Mouse (Mus musculus) hindbrain, postnatal 0 days (tissue): ENCODE measurements at regions not wholly inside any gene's neighbourhood (a gene's known extent, or its start where the extent isn't known, plus 50 kb on each side); places are given as distances from the start of the nearest gene placed in this dataset.

ENCODE experiments used
- ATAC-seq: fragments of 200-750 bp; cut with Nextera tagmentation; 2 replicates; pipeline ENCODE4 v1.8.0; 2017; ENCODE audit warnings: mild to moderate bottlenecking, moderate TSS enrichment, moderate library complexity
- DNase-seq: peaks from one replicate; pipeline ENCODE4 v3.0.0-alpha.2; 2015; ENCODE audit warnings: low spot score
- H3K27ac ChIP-seq: fragments of 300-500 bp; sonication (generic); 2 replicates; pipeline ENCODE4 v1.5.1; 2014; ENCODE audit warnings: mild to moderate bottlenecking
- H3K27me3 ChIP-seq: fragments of 300-500 bp; sonication (generic); 2 replicates; pipeline ENCODE4 v1.6.1; 2014; ENCODE audit warnings: low read length, mixed read lengths; ENCODE audit not compliant: insufficient read depth
- H3K36me3 ChIP-seq: fragments of 300-500 bp; sonication (generic); 2 replicates; pipeline ENCODE4 v1.6.1; 2014; ENCODE audit warnings: low read length, mixed read lengths; ENCODE audit not compliant: insufficient read depth
- H3K4me1 ChIP-seq: fragments of 300-500 bp; sonication (generic); 2 replicates; pipeline ENCODE4 v1.6.1; 2014; ENCODE audit warnings: antibody characterized with exemption, low read length, mixed read lengths; ENCODE audit not compliant: insufficient read depth
- H3K4me2 ChIP-seq: fragments of 300-500 bp; sonication (generic); 2 replicates; pipeline ENCODE4 v1.6.1; 2014; ENCODE audit warnings: low read depth, mild to moderate bottlenecking, low read length, moderate library complexity, mixed read lengths
- H3K4me3 ChIP-seq: fragments of 300-500 bp; sonication (generic); 2 replicates; pipeline ENCODE4 v1.5.1; 2014; ENCODE audit warnings: low read length
- H3K9ac ChIP-seq: fragments of 300-500 bp; sonication (generic); replicated peaks from 2 replicates; pipeline ENCODE4 v1.6.1; 2014; ENCODE audit warnings: mild to moderate bottlenecking, low read length, moderate library complexity, mixed read lengths
- H3K9me3 ChIP-seq: fragments of 300-500 bp; sonication (generic); 2 replicates; pipeline ENCODE4 v1.6.1; 2016; ENCODE audit warnings: low read length, mixed read lengths
- CTCF ChIP-seq: IDR thresholded peaks from 2 replicates; pipeline ENCODE4 v1.5.1; 2016; ENCODE audit warnings: antibody characterized with exemption, control low read depth, low read depth
- WGBS: fragments of 180-500 bp; shearing (Covaris S2); extraction: QIAGEN DNeasy Blood & Tissue Kit; methylation state at CpG from one replicate; pipeline ENCODE4 v1.1.7; 2014; 5-methylcytosine and 5-hydroxymethylcytosine counted together

DNA sequence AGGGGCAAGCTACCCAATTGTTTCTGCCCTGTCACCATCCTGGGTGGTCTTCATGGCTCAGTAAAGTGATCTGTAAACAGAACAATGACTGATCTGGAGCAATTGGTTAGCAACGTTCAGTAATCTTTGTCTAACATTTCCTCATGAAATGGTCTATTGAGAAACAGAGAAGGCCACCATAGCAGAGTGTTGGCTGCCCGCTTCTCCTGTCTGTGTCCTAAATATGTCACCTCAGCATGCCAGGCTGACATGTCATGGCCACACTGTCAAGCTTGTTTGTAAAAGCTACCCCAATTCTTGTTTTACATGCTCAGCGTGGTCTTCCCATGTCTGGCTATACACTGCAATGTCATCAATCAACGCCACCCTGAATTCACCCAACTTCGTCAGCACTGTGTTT lies 301.0 kb upstream of the Pbx1 start:
- Histone ChIP-seq H3K27me3 (no peaks in the 10 kb centered on the region), H3K4me1 (no peaks in the 10 kb centered on the region), H3K9ac (no peak overlapping the region), H3K4me3 (no peak overlapping the region), H3K36me3 (no peaks in the 10 kb centered on the region), H3K9me3 (no peaks in the 10 kb centered on the region), H3K4me2 (no peak overlapping the region), H3K27ac (no peak overlapping the region)
- 52% methylated on average over 5 of the region's 5 CpGs for WGBS
- TF ChIP-seq CTCF = no peak
- no peak for DNase-seq
- ATAC-seq = no peak

DNA sequence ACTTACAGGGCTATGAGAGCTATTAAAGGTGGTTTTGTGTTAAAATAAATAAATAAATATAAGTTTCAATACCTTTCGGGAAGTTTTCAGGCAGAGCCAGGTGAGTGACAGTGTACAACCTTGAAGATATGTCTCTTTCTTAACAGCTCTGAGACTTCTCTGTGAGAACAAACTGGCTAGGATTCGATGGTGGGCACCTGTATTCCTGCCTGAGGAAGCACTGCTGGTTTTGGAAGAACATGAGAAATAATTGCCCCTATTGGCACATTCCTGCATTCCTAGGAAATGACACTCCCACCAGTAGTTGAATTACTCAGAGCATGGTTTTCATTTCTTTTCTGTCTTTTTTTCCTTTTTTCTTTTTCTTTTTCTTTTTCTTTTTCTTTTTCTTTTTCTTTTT lies 277.8 kb upstream of the Pbx1 start:
- no peak overlapping the region for H3K9ac ChIP-seq
- no peaks in the 10 kb centered on the region for H3K27me3 ChIP-seq
- H3K36me3 ChIP-seq = no peaks in the 10 kb centered on the region
- H3K27ac ChIP-seq = no peak overlapping the region
- H3K9me3 ChIP-seq = no peaks in the 10 kb centered on the region
- H3K4me2 ChIP-seq = peak overlapping the region; percentile 27; the same call in 1 of the 2 replicates
- 83% methylated on average over 2 of the region's 2 CpGs for WGBS
- no peaks in the 10 kb centered on the region for H3K4me1 ChIP-seq
- ATAC-seq = no peak
- DNase-seq = no peak
- H3K4me3 ChIP-seq = no peak overlapping the region
- TF ChIP-seq CTCF = no peak

DNA sequence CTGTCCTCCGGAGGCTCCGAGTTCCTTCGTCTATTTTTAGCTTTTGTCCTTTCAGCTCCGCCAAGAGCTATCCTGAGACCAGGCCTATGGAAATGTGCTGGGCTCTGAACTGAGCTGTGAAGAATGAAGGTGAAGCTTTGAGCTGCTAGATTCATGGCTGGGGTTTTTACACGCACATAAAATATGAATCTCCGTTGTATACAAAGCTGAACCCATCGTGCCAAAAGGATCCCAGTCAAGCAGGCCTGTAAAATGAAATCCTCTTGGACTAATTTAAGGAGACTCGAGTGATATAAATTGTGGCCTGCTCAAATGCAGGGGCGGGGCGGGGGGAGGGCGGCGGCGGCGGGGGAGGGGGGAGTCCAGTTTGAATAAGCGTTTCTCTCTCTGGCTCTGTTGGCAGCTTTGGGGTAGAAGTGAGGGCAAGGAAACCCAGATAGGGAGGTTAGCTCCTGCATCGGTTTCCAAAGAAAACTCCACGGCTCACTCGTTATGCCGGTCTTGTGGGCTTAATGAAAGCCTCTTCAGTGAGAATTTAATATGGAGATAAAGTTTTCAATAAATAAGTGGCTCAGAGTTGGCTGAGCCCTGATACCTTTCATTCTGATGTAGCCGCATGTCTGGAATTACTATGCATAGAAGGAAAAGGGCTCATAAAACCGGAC lies 277.1 kb upstream of the Pbx1 start:
- 0 out of 2 replicates have a peak overlapping the region, but pooled peaks have one; percentile 36 for H3K27ac ChIP-seq
- DNase-seq (peak; percentile 32), ATAC-seq (no peak)

DNA sequence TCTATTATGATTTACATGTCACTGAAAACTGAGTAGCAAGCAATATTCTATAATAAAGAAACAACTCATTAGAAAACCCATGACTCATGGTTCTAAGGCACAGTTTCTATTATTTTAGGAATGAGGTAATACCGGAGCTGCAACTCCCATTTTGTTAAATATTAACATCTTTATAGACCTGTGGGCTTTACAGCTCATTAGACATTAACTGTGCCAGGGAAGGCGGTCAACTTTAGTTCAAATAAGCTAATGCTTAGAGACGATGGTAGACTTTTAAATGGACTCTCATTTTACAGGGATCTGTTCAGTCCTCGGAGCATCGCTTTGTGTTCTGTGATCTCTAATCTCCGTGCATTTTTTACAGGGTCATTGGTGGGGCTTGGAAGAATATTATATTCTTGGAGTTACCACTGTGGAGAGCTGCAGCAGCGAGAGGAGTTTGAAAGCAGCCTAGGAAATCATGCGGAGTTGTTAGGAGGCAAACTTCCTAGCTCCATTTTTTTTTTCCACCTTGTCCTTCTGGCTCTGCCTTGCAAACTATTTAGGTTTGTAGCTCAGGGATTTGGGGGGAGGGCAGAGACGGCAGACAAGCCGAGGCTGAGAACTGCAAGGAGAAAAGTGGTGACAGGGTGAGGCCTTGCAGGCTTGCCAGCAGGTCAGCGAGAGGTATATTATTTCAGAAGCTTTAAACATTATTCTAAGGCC lies 276.2 kb upstream of the Pbx1 start:
- H3K9ac ChIP-seq = no peak overlapping the region
- H3K27me3 ChIP-seq = no peaks in the 10 kb centered on the region
- no peaks in the 10 kb centered on the region for H3K36me3 ChIP-seq
- H3K4me2 ChIP-seq = no peak overlapping the region; the same call in 1 of the 2 replicates
- no peaks in the 10 kb centered on the region for H3K4me1 ChIP-seq
- no peak overlapping the region for H3K4me3 ChIP-seq
- no peak overlapping the region for H3K27ac ChIP-seq
- no peak for TF ChIP-seq CTCF
- ATAC-seq (no peak), DNase-seq (peak; percentile 22)
- 34% methylated on average over 11 of the region's 11 CpGs for WGBS
- no peaks in the 10 kb centered on the region for H3K9me3 ChIP-seq

More for the DNA sequence above, 277.1 kb upstream of the Pbx1 start:
- Histone ChIP-seq H3K9ac (peak overlapping the region; percentile 13; the same call in 1 of the 2 replicates), H3K36me3 (no peaks in the 10 kb centered on the region), H3K27me3 (no peaks in the 10 kb centered on the region), H3K9me3 (no peaks in the 10 kb centered on the region), H3K4me2 (peak overlapping the region; percentile 27), H3K4me3 (no peak overlapping the region), H3K4me1 (no peaks in the 10 kb centered on the region)
- WGBS = 19% methylated on average over 21 of the region's 21 CpGs
- no peak for TF ChIP-seq CTCF

DNA sequence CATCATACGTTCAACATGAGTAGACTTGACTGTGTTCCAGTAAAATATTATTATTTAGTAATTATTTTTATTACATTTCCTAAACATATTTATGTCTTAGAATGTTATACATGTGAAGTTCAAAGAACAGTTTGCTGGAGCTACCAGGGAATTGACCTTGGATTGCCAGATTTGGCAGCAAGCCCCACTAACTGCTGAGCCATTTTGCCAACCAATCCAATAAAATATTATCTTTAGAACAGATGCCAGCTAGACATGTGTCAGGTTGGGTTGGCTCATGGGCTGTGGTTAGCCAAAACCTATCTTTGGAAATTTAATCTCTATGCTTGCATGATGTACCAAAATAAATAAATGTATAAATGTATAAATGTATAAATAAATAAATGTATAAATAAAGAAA lies 265.3 kb upstream of the Pbx1 start:
- 89% methylated on average over 1 of the region's 1 CpGs for WGBS
- no peak overlapping the region for H3K4me2 ChIP-seq
- no peak overlapping the region for H3K4me3 ChIP-seq
- ATAC-seq = no peak
- H3K27ac ChIP-seq = no peak overlapping the region
- DNase-seq = no peak
- no peaks in the 10 kb centered on the region for H3K4me1 ChIP-seq
- H3K9me3 ChIP-seq = no peaks in the 10 kb centered on the region
- no peak overlapping the region for H3K9ac ChIP-seq
- no peaks in the 10 kb centered on the region for H3K27me3 ChIP-seq
- H3K36me3 ChIP-seq = no peaks in the 10 kb centered on the region
- no peak for TF ChIP-seq CTCF

GRCm38 (mm10) chr1:168686821-168687220 lies 254.8 kb upstream of the Pbx1 start:
- Histone ChIP-seq H3K4me2 (no peak overlapping the region), H3K27ac (no peak overlapping the region), H3K27me3 (no peaks in the 10 kb centered on the region), H3K36me3 (no peaks in the 10 kb centered on the region), H3K4me3 (no peak overlapping the region), H3K9ac (no peak overlapping the region), H3K9me3 (no peaks in the 10 kb centered on the region), H3K4me1 (no peaks in the 10 kb centered on the region)
- no peak for ATAC-seq
- 83% methylated on average over 7 of the region's 7 CpGs for WGBS
- no peak for DNase-seq
- TF ChIP-seq CTCF = no peak

DNA sequence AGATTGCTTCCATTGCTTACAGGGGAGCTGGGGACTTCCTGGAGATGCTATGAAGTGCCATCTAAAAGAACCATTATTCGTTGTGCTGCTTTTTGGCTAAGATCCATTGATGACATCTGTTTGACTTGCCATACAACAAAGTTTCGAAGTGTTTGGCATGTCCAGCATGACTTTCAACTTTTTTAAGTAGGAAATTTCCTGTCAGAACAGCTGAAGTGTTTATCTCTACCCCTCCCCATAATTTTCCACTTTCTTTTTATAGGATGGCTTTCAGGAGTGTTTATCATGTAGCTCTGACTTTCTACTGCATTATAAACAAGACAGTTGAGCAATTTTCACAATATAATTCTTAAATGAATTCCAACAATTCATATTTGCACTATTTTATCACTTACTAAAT lies 253.1 kb upstream of the Pbx1 start:
- 51% methylated on average over 2 of the region's 2 CpGs for WGBS

More for the DNA sequence above, 253.1 kb upstream of the Pbx1 start:
- DNase-seq = no peak
- Histone ChIP-seq H3K27me3 (no peaks in the 10 kb centered on the region), H3K4me2 (no peak overlapping the region), H3K36me3 (no peaks in the 10 kb centered on the region), H3K9me3 (no peaks in the 10 kb centered on the region), H3K4me3 (no peak overlapping the region), H3K27ac (no peak overlapping the region), H3K9ac (no peak overlapping the region), H3K4me1 (no peaks in the 10 kb centered on the region)
- no peak for TF ChIP-seq CTCF
- no peak for ATAC-seq
